Mouse (Mus musculus): Measurements from ENCODE around the gene Pkn2. TPM values are rescaled to one million over a fixed set of nuclear protein-coding genes. Genes with fewer than 3 reads are reported as not detected.

Gene Pkn2
- polyA plus RNA-seq, 1 experiment = 11.8 TPM

- Histone ChIP-seq H3K36me3 (ENCODE audit: control insufficient read depth, insufficient read depth) (no peaks in the 10 kb centered on the region), H3ac (ENCODE audit: control insufficient read depth, insufficient read length) (peak overlapping the region; percentile 89), H3K79me2 (ENCODE audit: control insufficient read depth, insufficient read depth) (peaks cover 49% of the 10 kb centered on the region), H3K27me3 (ENCODE audit: control insufficient read depth, insufficient read depth, insufficient read length) (no peaks in the 10 kb centered on the region), H3K4me2 (ENCODE audit: low read depth) (peak overlapping the region; percentile 73), H3K4me3 (peak overlapping the region; percentile 60)
- no peak for TF ChIP-seq POLR2A (IDR thresholded peaks at IDR 0.05; ENCODE audit: insufficient read length, low read depth)
- no peak for TF ChIP-seq SRF (IDR thresholded peaks at IDR 0.05; ENCODE audit: control insufficient read depth, insufficient read length, low read depth)
- TF ChIP-seq POLR2AphosphoS2 (IDR thresholded peaks at IDR 0.05; ENCODE audit: insufficient read length, low read depth) = no peak
- TF ChIP-seq REST (IDR thresholded peaks at IDR 0.05; ENCODE audit: insufficient read depth, insufficient read length) = no peak
- no peak for TF ChIP-seq MAX (IDR thresholded peaks at IDR 0.05; ENCODE audit: low read depth)
- no peak for TF ChIP-seq TCF3 (IDR thresholded peaks at IDR 0.05; ENCODE audit: insufficient read length, low read depth)
- no peak for TF ChIP-seq MYOD1 (IDR thresholded peaks at IDR 0.05; ENCODE audit: control insufficient read depth in 1 of 3, insufficient read length in 2 of 3, low read depth in 2 of 3)
- no peak for TF ChIP-seq USF1 (IDR thresholded peaks at IDR 0.05; ENCODE audit: low read depth)
- TF ChIP-seq CEBPB (IDR thresholded peaks at IDR 0.05; ENCODE audit: insufficient read depth, poor library complexity, severe bottlenecking) = no peak
- no peak for TF ChIP-seq MYOG (IDR thresholded peaks at IDR 0.05; ENCODE audit: control insufficient read depth in 1 of 3, insufficient read depth in 1 of 3, insufficient read length in 2 of 3, low read depth in 2 of 3)
- TF ChIP-seq E2F4 (IDR thresholded peaks at IDR 0.05; ENCODE audit: insufficient read depth) = no peak
- TF ChIP-seq TCF12 (IDR thresholded peaks at IDR 0.05; ENCODE audit: insufficient read depth, poor library complexity, severe bottlenecking) = no peak
These were observed 815 bp downstream of the Pkn2 start for GRCm38 (mm10) chr3:142880790-142881588.

DNA sequence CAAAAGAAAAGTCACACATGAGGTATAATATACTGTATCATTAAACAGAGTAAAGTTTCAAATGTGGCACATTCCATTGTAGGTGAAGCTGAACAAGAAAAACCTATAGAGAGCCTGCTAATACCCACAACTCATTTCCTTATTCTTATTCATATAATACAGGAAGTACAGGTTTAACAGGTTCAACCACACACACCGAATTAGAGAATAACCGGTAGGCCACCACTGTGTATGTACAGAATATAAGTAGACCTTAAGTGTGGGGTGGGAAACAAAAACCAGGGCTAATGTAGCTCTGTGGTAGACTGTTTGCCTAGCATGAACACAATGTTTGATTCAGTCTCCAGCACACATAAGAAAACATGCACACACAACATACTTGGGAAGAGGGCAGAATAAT is 18.6 kb downstream of the Pkn2 start:
- Histone ChIP-seq H3K36me3 (ENCODE audit: control insufficient read depth, insufficient read depth) (no peaks in the 10 kb centered on the region), H3ac (ENCODE audit: control insufficient read depth, insufficient read length) (no peak overlapping the region)

GRCm38 (mm10) chr3:142856832-142857231 is 25.0 kb downstream of the Pkn2 start:
- Histone ChIP-seq H3K79me2 (ENCODE audit: control insufficient read depth, insufficient read depth) (peaks cover 88% of the 10 kb centered on the region), H3K36me3 (ENCODE audit: control insufficient read depth, insufficient read depth) (no peaks in the 10 kb centered on the region), H3K4me3 (no peak overlapping the region), H3K4me2 (ENCODE audit: low read depth) (peak overlapping the region; percentile 43), H3K27me3 (ENCODE audit: control insufficient read depth, insufficient read depth, insufficient read length) (no peaks in the 10 kb centered on the region), H3ac (ENCODE audit: control insufficient read depth, insufficient read length) (no peak overlapping the region)
- TF ChIP-seq POLR2AphosphoS2 (IDR thresholded peaks at IDR 0.05; ENCODE audit: insufficient read length, low read depth) (no peak), USF1 (IDR thresholded peaks at IDR 0.05; ENCODE audit: low read depth) (no peak), REST (IDR thresholded peaks at IDR 0.05; ENCODE audit: insufficient read depth, insufficient read length) (no peak), E2F4 (IDR thresholded peaks at IDR 0.05; ENCODE audit: insufficient read depth) (no peak), MYOD1 (IDR thresholded peaks at IDR 0.05; ENCODE audit: control insufficient read depth in 1 of 3, insufficient read length in 2 of 3, low read depth in 2 of 3) (no peak), MAX (IDR thresholded peaks at IDR 0.05; ENCODE audit: low read depth) (no peak), TCF3 (IDR thresholded peaks at IDR 0.05; ENCODE audit: insufficient read length, low read depth) (no peak), MYOG (IDR thresholded peaks at IDR 0.05; ENCODE audit: control insufficient read depth in 1 of 3, insufficient read depth in 1 of 3, insufficient read length in 2 of 3, low read depth in 2 of 3) (no peak), TCF12 (IDR thresholded peaks at IDR 0.05; ENCODE audit: insufficient read depth, poor library complexity, severe bottlenecking) (no peak), CEBPB (IDR thresholded peaks at IDR 0.05; ENCODE audit: insufficient read depth, poor library complexity, severe bottlenecking) (no peak), SRF (IDR thresholded peaks at IDR 0.05; ENCODE audit: control insufficient read depth, insufficient read length, low read depth) (no peak), POLR2A (IDR thresholded peaks at IDR 0.05; ENCODE audit: insufficient read length, low read depth) (no peak)

More for the DNA sequence above, 18.6 kb downstream of the Pkn2 start:
- Histone ChIP-seq H3K79me2 (ENCODE audit: control insufficient read depth, insufficient read depth) (peaks cover 98% of the 10 kb centered on the region), H3K4me3 (no peak overlapping the region), H3K4me2 (ENCODE audit: low read depth) (no peak overlapping the region), H3K27me3 (ENCODE audit: control insufficient read depth, insufficient read depth, insufficient read length) (no peaks in the 10 kb centered on the region)
- TF ChIP-seq USF1 (IDR thresholded peaks at IDR 0.05; ENCODE audit: low read depth) = no peak
- TF ChIP-seq MAX (IDR thresholded peaks at IDR 0.05; ENCODE audit: low read depth) = no peak
- TF ChIP-seq MYOG (IDR thresholded peaks at IDR 0.05; ENCODE audit: control insufficient read depth in 1 of 3, insufficient read depth in 1 of 3, insufficient read length in 2 of 3, low read depth in 2 of 3) = no peak
- TF ChIP-seq CEBPB (IDR thresholded peaks at IDR 0.05; ENCODE audit: insufficient read depth, poor library complexity, severe bottlenecking) = no peak
- TF ChIP-seq SRF (IDR thresholded peaks at IDR 0.05; ENCODE audit: control insufficient read depth, insufficient read length, low read depth) = no peak
- no peak for TF ChIP-seq POLR2AphosphoS2 (IDR thresholded peaks at IDR 0.05; ENCODE audit: insufficient read length, low read depth)
- no peak for TF ChIP-seq MYOD1 (IDR thresholded peaks at IDR 0.05; ENCODE audit: control insufficient read depth in 1 of 3, insufficient read length in 2 of 3, low read depth in 2 of 3)
- TF ChIP-seq TCF12 (IDR thresholded peaks at IDR 0.05; ENCODE audit: insufficient read depth, poor library complexity, severe bottlenecking) = no peak
- no peak for TF ChIP-seq TCF3 (IDR thresholded peaks at IDR 0.05; ENCODE audit: insufficient read length, low read depth)
- TF ChIP-seq E2F4 (IDR thresholded peaks at IDR 0.05; ENCODE audit: insufficient read depth) = no peak
- TF ChIP-seq POLR2A (IDR thresholded peaks at IDR 0.05; ENCODE audit: insufficient read length, low read depth) = no peak
- no peak for TF ChIP-seq REST (IDR thresholded peaks at IDR 0.05; ENCODE audit: insufficient read depth, insufficient read length)

DNA sequence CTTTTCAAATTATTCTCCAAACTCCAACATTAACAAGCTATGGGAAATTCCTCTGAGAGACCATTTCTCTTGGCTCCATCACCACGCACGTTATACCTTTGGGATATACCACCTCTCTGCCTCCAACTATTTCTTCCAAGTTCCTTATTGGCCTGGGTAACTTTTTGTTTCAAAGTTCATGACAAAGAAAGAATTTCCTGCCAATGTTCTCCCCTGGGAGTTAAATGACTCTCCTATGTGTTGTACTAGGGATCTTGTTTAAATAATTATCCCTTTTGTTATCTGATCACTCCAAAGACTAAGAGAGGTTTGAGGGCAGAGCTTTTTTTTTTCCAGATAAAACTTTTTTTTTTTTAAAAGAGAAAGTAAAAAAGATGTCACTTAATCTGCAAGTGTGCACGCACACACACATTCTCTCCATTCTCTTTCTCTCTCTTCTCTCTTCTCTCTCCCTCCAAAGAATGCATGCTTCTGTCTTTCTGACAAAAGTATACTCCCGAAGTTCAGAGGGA is 25.8 kb downstream of the Pkn2 start:
- H3ac ChIP-seq (ENCODE audit: control insufficient read depth, insufficient read length) = no peak overlapping the region
- no peak overlapping the region for H3K4me3 ChIP-seq
- H3K79me2 ChIP-seq (ENCODE audit: control insufficient read depth, insufficient read depth) = peaks cover 85% of the 10 kb centered on the region
- H3K4me2 ChIP-seq (ENCODE audit: low read depth) = peak overlapping the region; percentile 61
- no peaks in the 10 kb centered on the region for H3K36me3 ChIP-seq (ENCODE audit: control insufficient read depth, insufficient read depth)
- no peaks in the 10 kb centered on the region for H3K27me3 ChIP-seq (ENCODE audit: control insufficient read depth, insufficient read depth, insufficient read length)
- TF ChIP-seq SRF (IDR thresholded peaks at IDR 0.05; ENCODE audit: control insufficient read depth, insufficient read length, low read depth) = no peak
- TF ChIP-seq MYOD1 (IDR thresholded peaks at IDR 0.05; ENCODE audit: control insufficient read depth in 1 of 3, insufficient read length in 2 of 3, low read depth in 2 of 3) = no peak
- TF ChIP-seq USF1 (IDR thresholded peaks at IDR 0.05; ENCODE audit: low read depth) = no peak
